Mouse (Mus musculus): ENCODE results near the gene Ppil1. TPM values are rescaled to one million over a fixed set of nuclear protein-coding genes. Genes with fewer than 3 reads are reported as not detected.

The Ppil1 gene
- polyA plus RNA-seq, 1 experiment: 30.1 TPM

GRCm38 (mm10) chr17:29247881-29248280, 16.1 kb downstream of the Ppil1 start:
- H3K36me3 ChIP-seq (ENCODE audit: control insufficient read depth, insufficient read depth): no peaks in the 10 kb centered on the region
- no peak overlapping the region for H3K4me2 ChIP-seq (ENCODE audit: low read depth)
- no peak for TF ChIP-seq CEBPB (IDR thresholded peaks at IDR 0.05; ENCODE audit: insufficient read depth, poor library complexity, severe bottlenecking)
- TF ChIP-seq USF1 (IDR thresholded peaks at IDR 0.05; ENCODE audit: low read depth): no peak
- no peak for TF ChIP-seq MAX (IDR thresholded peaks at IDR 0.05; ENCODE audit: low read depth)
- TF ChIP-seq POLR2AphosphoS2 (IDR thresholded peaks at IDR 0.05; ENCODE audit: insufficient read length, low read depth): no peak
- no peak for TF ChIP-seq TCF12 (IDR thresholded peaks at IDR 0.05; ENCODE audit: insufficient read depth, poor library complexity, severe bottlenecking)
- TF ChIP-seq MYOD1 (IDR thresholded peaks at IDR 0.05; ENCODE audit: control insufficient read depth in 1 of 3, insufficient read length in 2 of 3, low read depth in 2 of 3): no peak
- no peak for TF ChIP-seq MYOG (IDR thresholded peaks at IDR 0.05; ENCODE audit: control insufficient read depth in 1 of 3, insufficient read depth in 1 of 3, insufficient read length in 2 of 3, low read depth in 2 of 3)
- no peak for TF ChIP-seq TCF3 (IDR thresholded peaks at IDR 0.05; ENCODE audit: insufficient read length, low read depth)
- TF ChIP-seq E2F4 (IDR thresholded peaks at IDR 0.05; ENCODE audit: insufficient read depth): no peak
- no peak for TF ChIP-seq REST (IDR thresholded peaks at IDR 0.05; ENCODE audit: insufficient read depth, insufficient read length)
- peaks cover 3% of the 10 kb centered on the region for H3K79me2 ChIP-seq (ENCODE audit: control insufficient read depth, insufficient read depth)
- no peak overlapping the region for H3ac ChIP-seq (ENCODE audit: control insufficient read depth, insufficient read length)
- no peak overlapping the region for H3K4me3 ChIP-seq
- H3K27me3 ChIP-seq (ENCODE audit: control insufficient read depth, insufficient read depth, insufficient read length): peaks cover 5% of the 10 kb centered on the region

- H3ac ChIP-seq (ENCODE audit: control insufficient read depth, insufficient read length): no peak overlapping the region
- H3K79me2 ChIP-seq (ENCODE audit: control insufficient read depth, insufficient read depth): no peaks in the 10 kb centered on the region
- TF ChIP-seq CEBPB (IDR thresholded peaks at IDR 0.05; ENCODE audit: insufficient read depth, poor library complexity, severe bottlenecking) (no peak), MYOD1 (IDR thresholded peaks at IDR 0.05; ENCODE audit: control insufficient read depth in 1 of 3, insufficient read length in 2 of 3, low read depth in 2 of 3) (no peak), REST (IDR thresholded peaks at IDR 0.05; ENCODE audit: insufficient read depth, insufficient read length) (no peak), USF1 (IDR thresholded peaks at IDR 0.05; ENCODE audit: low read depth) (no peak), E2F4 (IDR thresholded peaks at IDR 0.05; ENCODE audit: insufficient read depth) (no peak), MYOG (IDR thresholded peaks at IDR 0.05; ENCODE audit: control insufficient read depth in 1 of 3, insufficient read depth in 1 of 3, insufficient read length in 2 of 3, low read depth in 2 of 3) (peak in 2 of 3 experiments; percentile 32 to 53), SRF (IDR thresholded peaks at IDR 0.05; ENCODE audit: control insufficient read depth, insufficient read length, low read depth) (no peak)
- H3K27me3 ChIP-seq (ENCODE audit: control insufficient read depth, insufficient read depth, insufficient read length): peaks cover 5% of the 10 kb centered on the region
- H3K4me2 ChIP-seq (ENCODE audit: low read depth): no peak overlapping the region
- no peak overlapping the region for H3K4me3 ChIP-seq
- H3K36me3 ChIP-seq (ENCODE audit: control insufficient read depth, insufficient read depth): no peaks in the 10 kb centered on the region
Observed at GRCm38 (mm10) chr17:29246602-29247001, 17.4 kb downstream of the Ppil1 start.

- peaks cover 5% of the 10 kb centered on the region for H3K27me3 ChIP-seq (ENCODE audit: control insufficient read depth, insufficient read depth, insufficient read length)
- no peak overlapping the region for H3K4me3 ChIP-seq
- no peaks in the 10 kb centered on the region for H3K79me2 ChIP-seq (ENCODE audit: control insufficient read depth, insufficient read depth)
- H3K4me2 ChIP-seq (ENCODE audit: low read depth): no peak overlapping the region
- no peaks in the 10 kb centered on the region for H3K36me3 ChIP-seq (ENCODE audit: control insufficient read depth, insufficient read depth)
- TF ChIP-seq REST (IDR thresholded peaks at IDR 0.05; ENCODE audit: insufficient read depth, insufficient read length) (no peak), MYOG (IDR thresholded peaks at IDR 0.05; ENCODE audit: control insufficient read depth in 1 of 3, insufficient read depth in 1 of 3, insufficient read length in 2 of 3, low read depth in 2 of 3) (no peak), TCF12 (IDR thresholded peaks at IDR 0.05; ENCODE audit: insufficient read depth, poor library complexity, severe bottlenecking) (no peak)
- no peak overlapping the region for H3ac ChIP-seq (ENCODE audit: control insufficient read depth, insufficient read length)
Observed at GRCm38 (mm10) chr17:29245725-29246124, 18.3 kb downstream of the Ppil1 start.

GRCm38 (mm10) chr17:29244912-29245311, 19.1 kb downstream of the Ppil1 start:
- H3ac ChIP-seq (ENCODE audit: control insufficient read depth, insufficient read length): no peak overlapping the region
- no peak overlapping the region for H3K4me2 ChIP-seq (ENCODE audit: low read depth)
- peaks cover 10% of the 10 kb centered on the region for H3K27me3 ChIP-seq (ENCODE audit: control insufficient read depth, insufficient read depth, insufficient read length)
- H3K79me2 ChIP-seq (ENCODE audit: control insufficient read depth, insufficient read depth): no peaks in the 10 kb centered on the region
- no peak overlapping the region for H3K4me3 ChIP-seq
- TF ChIP-seq REST (IDR thresholded peaks at IDR 0.05; ENCODE audit: insufficient read depth, insufficient read length) (no peak), TCF12 (IDR thresholded peaks at IDR 0.05; ENCODE audit: insufficient read depth, poor library complexity, severe bottlenecking) (no peak), TCF3 (IDR thresholded peaks at IDR 0.05; ENCODE audit: insufficient read length, low read depth) (no peak), POLR2AphosphoS2 (IDR thresholded peaks at IDR 0.05; ENCODE audit: insufficient read length, low read depth) (no peak)
- no peaks in the 10 kb centered on the region for H3K36me3 ChIP-seq (ENCODE audit: control insufficient read depth, insufficient read depth)

GRCm38 (mm10) chr17:29238421-29238945, 25.5 kb downstream of the Ppil1 start:
- H3K4me3 ChIP-seq: no peak overlapping the region
- H3K4me2 ChIP-seq (ENCODE audit: low read depth): peak overlapping the region; percentile 6
- peaks cover 60% of the 10 kb centered on the region for H3K27me3 ChIP-seq (ENCODE audit: control insufficient read depth, insufficient read depth, insufficient read length)
- no peak overlapping the region for H3ac ChIP-seq (ENCODE audit: control insufficient read depth, insufficient read length)
- H3K79me2 ChIP-seq (ENCODE audit: control insufficient read depth, insufficient read depth): no peaks in the 10 kb centered on the region
- no peak for TF ChIP-seq MYOD1 (IDR thresholded peaks at IDR 0.05; ENCODE audit: control insufficient read depth in 1 of 3, insufficient read length in 2 of 3, low read depth in 2 of 3)
- no peak for TF ChIP-seq USF1 (IDR thresholded peaks at IDR 0.05; ENCODE audit: low read depth)
- TF ChIP-seq POLR2AphosphoS2 (IDR thresholded peaks at IDR 0.05; ENCODE audit: insufficient read length, low read depth): no peak
- no peak for TF ChIP-seq MAX (IDR thresholded peaks at IDR 0.05; ENCODE audit: low read depth)
- TF ChIP-seq MYOG (IDR thresholded peaks at IDR 0.05; ENCODE audit: control insufficient read depth in 1 of 3, insufficient read depth in 1 of 3, insufficient read length in 2 of 3, low read depth in 2 of 3): no peak
- no peak for TF ChIP-seq REST (IDR thresholded peaks at IDR 0.05; ENCODE audit: insufficient read depth, insufficient read length)
- no peak for TF ChIP-seq CEBPB (IDR thresholded peaks at IDR 0.05; ENCODE audit: insufficient read depth, poor library complexity, severe bottlenecking)
- no peak for TF ChIP-seq POLR2A (IDR thresholded peaks at IDR 0.05; ENCODE audit: insufficient read length, low read depth)
- TF ChIP-seq SRF (IDR thresholded peaks at IDR 0.05; ENCODE audit: control insufficient read depth, insufficient read length, low read depth): no peak
- TF ChIP-seq TCF12 (IDR thresholded peaks at IDR 0.05; ENCODE audit: insufficient read depth, poor library complexity, severe bottlenecking): no peak
- TF ChIP-seq E2F4 (IDR thresholded peaks at IDR 0.05; ENCODE audit: insufficient read depth): no peak
- no peak for TF ChIP-seq TCF3 (IDR thresholded peaks at IDR 0.05; ENCODE audit: insufficient read length, low read depth)
- no peaks in the 10 kb centered on the region for H3K36me3 ChIP-seq (ENCODE audit: control insufficient read depth, insufficient read depth)

All from myocyte (in vitro differentiated cells).